Mouse (Mus musculus) lung, adult 2 months (tissue): ENCODE results near the gene Psenen. TPM values are rescaled to one million over a fixed set of nuclear protein-coding genes. Genes with fewer than 3 reads are reported as not detected.

Experiments
- DNase-seq: peaks from one replicate; pipeline ENCODE4 v3.0.0; 2022
- H3K4me1 ChIP-seq: fragments of 200-500 bp; 2 replicates; pipeline ENCODE4 v1.6.1; 2011; ENCODE audit warnings: low read length; ENCODE audit not compliant: control insufficient read depth, insufficient read depth
- H3K4me3 ChIP-seq: fragments of 200-500 bp; replicated peaks from 2 replicates; pipeline ENCODE3; 2011; ENCODE audit warnings: low read depth, mild to moderate bottlenecking, control low read depth, low read length; ENCODE audit errors: extremely low read depth
- CTCF ChIP-seq: fragments of 200-500 bp; IDR thresholded peaks from 2 replicates; pipeline ENCODE4 v1.5.1; 2011; ENCODE audit warnings: mild to moderate bottlenecking, low read length, control low read depth; ENCODE audit not compliant: insufficient read depth
- POLR2A ChIP-seq: fragments of 200-500 bp; IDR thresholded peaks from 2 replicates; pipeline ENCODE4 v1.6.1; 2011; ENCODE audit warnings: low read depth, mild to moderate bottlenecking, control low read depth, low read length, borderline replicate concordance; ENCODE audit errors: extremely low read depth
- WGBS: fragments of 180-500 bp; shearing (Covaris S2); methylation state at CpG from one replicate; pipeline ENCODE4 v1.1.7; 2018; 5-methylcytosine and 5-hydroxymethylcytosine counted together
- polyA plus RNA-seq: library from polyadenylated mRNA; depleted of rRNA; stranded (reverse); fragments of >200 nt; gene quantifications from 2 replicates; pipeline ENCODE4 v1.2.3, GENCODE M21; 2012

Gene Psenen
- polyA plus RNA-seq, 1 experiment, result 133 TPM

- TF ChIP-seq CTCF, result no peak
- TF ChIP-seq POLR2A, result peak; percentile 42; the same call in 1 of the 2 replicates
- under 1% methylated on average over 16 of the region's 16 CpGs for WGBS
- DNase-seq, result peak; percentile 96
- H3K4me1 ChIP-seq, result 0 out of 2 replicates have a peak, but pooled peaks cover 4% of the 10 kb centered on the region
- no peak overlapping the region for H3K4me3 ChIP-seq
Measured at GRCm38 (mm10) chr7:30599933-30600353, 36.5 kb upstream of the Psenen start.

GRCm38 (mm10) chr7:30598786-30599185, 35.4 kb upstream of the Psenen start, which contains the start of gene Zbtb32:
TSS of gene Zbtb32 (minus strand) at chr7:30598909.
- WGBS, result 87% methylated on average over 12 of the region's 12 CpGs
- Histone ChIP-seq H3K4me1 (0 out of 2 replicates have a peak, but pooled peaks cover 4% of the 10 kb centered on the region), H3K4me3 (no peak within 1 kb of the TSS)
- no peak for DNase-seq
- TF ChIP-seq CTCF (no peak), POLR2A (no peak)

GRCm38 (mm10) chr7:30596811-30597210, 33.4 kb upstream of the Psenen start:
- peaks cover 7% of the 10 kb centered on the region for H3K4me1 ChIP-seq
- 55% methylated on average over 5 of the region's 5 CpGs for WGBS
- H3K4me3 ChIP-seq, result no peak overlapping the region
- TF ChIP-seq POLR2A, result no peak
- no peak for TF ChIP-seq CTCF
- DNase-seq, result no peak

- DNase-seq, result no peak
- H3K4me1 ChIP-seq, result peaks cover 7% of the 10 kb centered on the region
- no peak for TF ChIP-seq CTCF
- no peak for TF ChIP-seq POLR2A
- no peak overlapping the region for H3K4me3 ChIP-seq
- WGBS, result 56% methylated on average over 5 of the region's 5 CpGs
Measured at GRCm38 (mm10) chr7:30596093-30596492, 32.7 kb upstream of the Psenen start.

GRCm38 (mm10) chr7:30594510-30595024, 31.1 kb upstream of the Psenen start:
- WGBS, result 57% methylated on average over 4 of the region's 4 CpGs
- no peak for DNase-seq
- Histone ChIP-seq H3K4me3 (no peak overlapping the region), H3K4me1 (peaks cover 8% of the 10 kb centered on the region)
- TF ChIP-seq CTCF (no peak), POLR2A (no peak)

- TF ChIP-seq CTCF (no peak), POLR2A (no peak)
- no peak overlapping the region for H3K4me3 ChIP-seq
- 62% methylated on average over 10 of the region's 10 CpGs for WGBS
- H3K4me1 ChIP-seq, result peaks cover 8% of the 10 kb centered on the region
- no peak for DNase-seq
Measured at GRCm38 (mm10) chr7:30593579-30594509, 30.4 kb upstream of the Psenen start.

DNA sequence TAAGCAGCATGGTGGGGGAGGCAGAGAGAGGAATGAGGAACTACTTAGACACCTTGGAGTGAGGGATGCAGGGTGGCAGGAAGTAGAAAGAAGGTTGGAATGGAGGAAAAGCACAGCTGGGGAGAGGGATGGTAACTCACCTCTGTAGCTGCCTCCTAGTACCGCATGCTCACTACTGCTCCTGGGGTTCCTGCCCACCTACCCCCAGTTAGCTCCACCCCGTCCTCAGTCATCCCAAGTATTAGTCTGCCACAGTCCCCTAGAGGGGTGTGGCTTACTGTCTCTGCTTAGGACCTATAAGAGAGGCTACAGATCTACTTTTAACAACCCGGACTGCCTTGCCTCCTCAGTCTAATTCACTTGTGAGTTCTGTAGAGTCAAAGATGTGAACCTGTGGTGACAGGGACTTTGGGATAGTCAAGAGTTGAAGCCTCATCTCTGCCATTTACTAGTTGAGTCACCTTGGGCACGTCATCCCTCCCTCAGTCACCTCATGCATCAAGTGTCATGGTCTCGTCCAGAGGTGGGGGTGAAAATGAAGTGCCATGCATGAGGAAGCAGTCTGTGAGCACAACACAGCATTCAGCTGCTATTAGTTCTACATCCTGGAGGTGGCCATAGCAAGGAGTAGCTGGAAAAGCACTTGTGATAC, 29.5 kb upstream of the Psenen start:
- DNase-seq, result no peak
- Histone ChIP-seq H3K4me3 (no peak overlapping the region), H3K4me1 (peaks cover 8% of the 10 kb centered on the region)
- WGBS, result 37% methylated on average over 5 of the region's 5 CpGs
- TF ChIP-seq CTCF, result no peak
- no peak for TF ChIP-seq POLR2A

GRCm38 (mm10) chr7:30591605-30591951, 28.2 kb upstream of the Psenen start:
- Histone ChIP-seq H3K4me3 (no peak overlapping the region), H3K4me1 (peaks cover 15% of the 10 kb centered on the region)
- 75% methylated on average over 4 of the region's 4 CpGs for WGBS
- TF ChIP-seq CTCF (no peak), POLR2A (no peak)
- DNase-seq, result no peak

DNA sequence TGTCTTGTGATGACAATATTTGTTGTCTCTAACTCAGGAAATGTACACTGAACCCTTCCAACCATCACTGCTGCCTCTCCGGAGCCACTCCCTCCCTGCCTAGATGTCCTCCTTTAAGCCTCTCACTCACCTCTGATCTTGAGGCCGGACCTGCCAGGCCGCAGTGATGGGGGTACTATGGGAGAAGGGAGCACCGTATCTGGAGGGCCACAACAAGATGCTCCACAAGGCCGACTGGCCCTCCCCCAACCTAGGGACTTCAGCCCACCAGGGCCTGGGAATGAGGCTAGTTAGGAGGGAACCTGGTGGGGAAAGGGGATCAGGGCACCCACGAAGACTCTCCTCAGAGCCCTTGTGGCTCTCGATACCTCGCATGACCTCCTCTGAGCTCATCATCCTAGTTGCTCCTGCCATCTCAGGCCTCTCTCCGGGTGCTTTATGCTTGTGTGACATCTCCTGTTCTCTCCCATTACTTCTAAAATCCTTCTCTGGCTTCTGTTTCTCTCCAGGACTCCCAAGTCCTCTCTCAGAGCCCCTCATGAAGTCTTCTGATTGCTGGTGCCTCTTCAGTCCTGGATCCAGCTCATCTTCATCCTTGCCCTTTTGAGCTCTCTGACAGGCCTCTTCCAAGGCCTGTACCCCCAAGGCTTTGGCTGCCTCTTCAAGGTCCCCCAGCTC, 27.6 kb upstream of the Psenen start:
- H3K4me1 ChIP-seq, result peaks cover 15% of the 10 kb centered on the region
- TF ChIP-seq CTCF, result no peak
- TF ChIP-seq POLR2A, result no peak
- no peak for DNase-seq
- 83% methylated on average over 9 of the region's 9 CpGs for WGBS
- no peak overlapping the region for H3K4me3 ChIP-seq

DNA sequence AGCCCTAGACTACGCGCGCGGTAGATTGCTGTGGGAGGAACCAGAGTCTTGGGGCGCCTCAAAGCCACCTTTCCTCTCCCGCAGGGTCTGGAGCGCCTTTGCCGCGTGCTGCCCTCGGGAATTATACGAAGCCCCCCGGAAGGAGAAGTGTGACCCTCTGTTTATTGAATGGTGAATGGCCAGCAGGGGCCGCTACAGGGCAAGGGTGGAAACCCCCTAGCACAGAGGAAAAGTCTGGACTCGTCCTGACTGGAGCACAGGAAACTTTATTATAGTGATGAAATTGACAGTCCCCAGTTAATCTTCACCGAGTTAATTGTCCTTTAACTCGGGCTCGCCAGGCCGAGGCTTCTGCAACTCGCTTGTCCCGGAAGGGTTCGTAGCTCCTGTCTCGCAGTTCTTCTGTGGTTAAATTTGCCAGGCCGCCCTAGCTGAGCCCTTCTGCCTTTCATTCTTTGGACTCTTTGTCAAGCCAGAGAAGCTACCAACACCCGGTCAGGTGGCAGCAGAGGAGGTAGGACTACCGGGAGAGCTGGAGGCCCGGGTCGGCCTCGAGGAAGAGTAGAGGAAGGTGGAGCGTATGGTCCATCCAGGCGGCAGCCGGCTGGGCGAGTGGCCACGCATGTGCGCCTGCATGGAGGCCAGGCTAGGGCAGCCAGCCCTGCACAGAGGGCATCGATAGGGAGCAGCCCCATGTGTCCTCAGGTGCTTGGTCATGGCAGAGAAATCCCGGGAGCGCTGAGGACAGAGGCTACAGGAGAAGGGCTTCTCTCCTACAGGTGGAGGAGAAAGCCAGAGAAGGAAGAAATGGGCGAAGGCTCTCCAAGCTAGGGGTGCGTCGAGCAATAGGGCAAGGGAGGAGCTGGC, 26.2 kb upstream of the Psenen start:
- Histone ChIP-seq H3K4me1 (peaks cover 15% of the 10 kb centered on the region), H3K4me3 (peak overlapping the region; percentile 88)
- DNase-seq, result peak; percentile 90
- TF ChIP-seq CTCF (peak; percentile 87), POLR2A (no peak)
- WGBS, result 23% methylated on average over 40 of the region's 40 CpGs
